Mouse (Mus musculus): ENCODE data around the gene Slc2a13.

Gene Slc2a13

DNA sequence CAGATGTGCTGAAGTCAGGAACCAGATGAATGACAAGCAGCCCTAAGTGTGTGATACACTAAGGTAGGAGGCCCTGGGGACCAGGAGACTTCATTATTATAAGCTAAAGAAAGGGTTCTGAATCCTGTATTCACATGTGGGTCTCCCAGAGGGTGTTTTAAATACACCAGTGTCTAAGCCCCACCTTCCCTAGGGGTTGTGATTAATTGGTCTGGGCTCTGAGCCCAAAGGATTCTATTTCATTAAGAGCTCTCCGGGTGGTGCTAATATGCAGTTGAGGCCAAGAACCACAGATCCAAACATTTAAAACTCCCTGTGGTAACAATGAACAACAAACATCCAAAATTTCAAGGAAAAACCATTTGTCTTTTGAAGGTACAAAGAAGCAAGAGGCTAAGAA is 70.4 kb downstream of the Slc2a13 start:
- no peak for DNase-seq (ENCODE audit: low read depth, low spot score)

DNA sequence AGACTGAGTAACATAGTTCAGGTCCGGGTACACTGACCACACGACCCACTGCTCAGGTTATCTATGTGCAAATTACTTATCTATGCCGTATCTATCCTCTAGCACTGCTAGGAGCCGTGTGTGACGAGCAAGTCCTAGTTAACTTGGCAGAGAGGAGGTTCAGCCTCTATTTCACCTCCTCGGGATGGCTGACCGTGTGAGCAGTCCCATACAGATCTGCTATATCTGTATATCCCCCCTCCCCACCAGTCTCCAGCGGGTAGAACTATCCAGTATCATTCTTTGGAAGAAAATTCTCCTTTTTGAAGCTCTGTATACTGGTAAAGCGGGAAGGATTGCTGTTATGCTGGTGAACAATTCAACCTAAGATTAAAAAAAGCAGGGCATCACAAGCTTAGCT is 70.8 kb downstream of the Slc2a13 start:
- no peak for DNase-seq (ENCODE audit: low read depth, low spot score)

DNA sequence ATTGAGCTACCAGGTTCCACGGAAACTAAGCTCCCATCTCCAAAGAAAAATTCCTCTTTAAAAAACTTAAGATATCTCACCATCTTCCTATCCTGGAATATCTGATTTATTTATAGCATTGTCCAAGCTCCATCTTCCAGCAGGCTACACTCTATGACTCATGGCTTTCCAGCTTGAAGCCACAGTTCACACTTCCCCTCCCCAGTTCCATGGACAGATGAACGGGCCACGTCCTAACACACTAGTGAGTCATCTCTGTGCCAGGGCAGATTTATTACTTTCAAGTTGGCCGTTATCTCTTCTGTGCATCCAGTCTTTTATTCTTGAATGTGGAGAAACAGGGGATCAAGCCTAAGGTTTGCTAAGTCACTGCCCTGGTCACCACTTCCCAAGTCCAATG is 78.0 kb downstream of the Slc2a13 start:
- no peak for DNase-seq (ENCODE audit: low read depth, low spot score)

DNA sequence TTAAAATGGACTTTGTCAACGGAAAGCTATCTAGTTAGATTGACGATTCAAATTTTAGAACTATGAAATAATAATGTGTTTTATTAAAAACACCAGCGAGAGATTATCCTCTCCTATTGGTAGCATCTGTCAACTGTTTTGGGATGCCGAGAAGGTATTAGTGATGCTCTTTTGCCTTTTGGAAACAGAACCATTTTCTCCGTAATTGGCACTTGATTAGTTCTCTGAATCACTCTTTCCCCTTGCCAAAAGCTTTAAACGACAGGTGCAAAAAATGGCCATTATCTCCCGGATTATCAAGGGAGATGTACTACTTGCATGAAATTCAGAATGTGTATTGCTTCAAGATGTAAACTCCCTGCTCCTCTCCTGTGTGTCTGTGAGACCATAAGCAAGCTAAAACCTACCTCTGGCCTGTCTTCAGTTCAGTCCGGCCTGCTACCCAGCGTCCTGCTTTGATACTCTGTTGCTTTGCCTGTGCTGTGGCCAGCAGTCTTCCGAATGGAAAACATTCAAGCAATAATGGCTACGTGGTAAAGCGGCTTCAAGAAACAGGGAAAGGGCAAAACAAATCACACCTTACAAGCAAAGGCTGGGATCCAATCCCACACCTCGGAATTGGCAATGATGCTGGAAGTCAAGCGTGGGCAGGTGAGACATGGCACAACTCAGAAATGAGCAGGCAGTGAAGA is 93.0 kb downstream of the Slc2a13 start:
- DNase-seq (ENCODE audit: low read depth, low spot score) = no peak

DNA sequence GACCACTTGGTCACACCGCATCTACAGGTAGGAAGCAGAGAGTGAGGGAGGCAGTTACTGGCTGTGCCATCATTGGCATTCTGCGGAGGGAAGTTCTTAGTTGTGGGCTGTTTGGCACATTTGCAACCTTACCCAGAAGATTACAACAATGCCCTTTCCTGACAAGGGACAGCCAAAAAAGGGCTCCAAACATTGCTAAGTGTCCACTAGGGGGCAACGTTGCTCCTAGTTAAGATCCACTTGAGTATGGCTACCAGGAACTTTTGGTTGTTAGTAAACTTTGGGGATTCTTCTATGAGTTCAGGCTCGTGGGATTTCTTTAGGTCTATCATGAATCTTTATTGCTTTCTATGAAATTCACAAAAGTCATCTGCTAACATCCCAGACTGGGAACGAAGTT is 95.3 kb downstream of the Slc2a13 start:
- DNase-seq (ENCODE audit: low read depth, low spot score) = no peak

DNA sequence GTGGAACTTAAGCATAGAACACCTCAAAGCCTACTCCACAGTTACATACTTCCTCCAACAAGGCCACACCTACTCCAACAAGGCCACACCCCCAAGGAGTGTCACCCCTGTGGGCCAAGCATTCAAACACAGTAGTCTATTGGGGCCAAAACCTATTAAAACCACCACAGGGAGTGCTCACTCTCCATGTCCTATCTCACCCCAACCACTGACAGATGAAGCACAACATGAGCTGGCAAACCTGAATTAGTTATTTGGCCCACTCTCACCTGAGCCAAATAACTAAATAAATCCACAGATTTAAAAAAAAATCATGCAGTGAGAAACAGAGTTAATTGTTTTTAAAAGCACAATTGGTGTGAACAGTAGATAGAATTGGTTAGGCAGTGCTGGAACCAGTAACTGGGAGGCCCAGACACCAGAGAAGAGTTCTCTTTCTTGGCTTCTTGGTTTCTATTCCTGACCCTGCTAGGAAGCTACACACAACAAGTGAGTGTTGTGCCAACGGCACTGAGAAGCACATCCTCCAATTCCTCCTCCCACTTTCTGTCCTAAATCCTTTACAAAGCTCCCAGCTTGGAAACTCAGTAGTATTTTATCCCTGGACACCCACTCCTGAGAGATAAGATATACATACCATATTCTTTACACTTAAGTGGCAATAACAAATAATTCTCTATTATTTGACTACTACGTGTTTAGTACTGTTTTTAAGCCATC is 99.2 kb downstream of the Slc2a13 start:
- DNase-seq (ENCODE audit: low read depth, low spot score) = no peak

DNA sequence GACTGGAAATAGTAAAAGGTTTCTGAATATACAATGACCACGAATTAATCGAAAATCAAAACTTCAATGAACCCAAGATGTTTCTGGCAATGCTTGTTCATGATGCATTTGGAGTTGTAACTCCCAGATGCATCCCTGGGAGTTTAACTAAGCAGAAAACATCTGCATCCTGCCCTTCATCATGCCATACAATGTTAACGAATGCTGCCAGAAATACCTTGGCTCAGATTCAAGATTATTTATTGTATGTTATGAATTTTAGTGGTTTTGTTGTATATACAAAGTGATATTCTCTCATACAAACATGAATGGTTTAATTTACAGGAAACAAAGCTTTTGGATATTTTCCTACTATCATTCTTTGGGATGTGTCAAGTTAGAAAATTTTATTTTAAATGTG is 107.7 kb downstream of the Slc2a13 start:
- DNase-seq (ENCODE audit: low read depth, low spot score) = no peak

DNA sequence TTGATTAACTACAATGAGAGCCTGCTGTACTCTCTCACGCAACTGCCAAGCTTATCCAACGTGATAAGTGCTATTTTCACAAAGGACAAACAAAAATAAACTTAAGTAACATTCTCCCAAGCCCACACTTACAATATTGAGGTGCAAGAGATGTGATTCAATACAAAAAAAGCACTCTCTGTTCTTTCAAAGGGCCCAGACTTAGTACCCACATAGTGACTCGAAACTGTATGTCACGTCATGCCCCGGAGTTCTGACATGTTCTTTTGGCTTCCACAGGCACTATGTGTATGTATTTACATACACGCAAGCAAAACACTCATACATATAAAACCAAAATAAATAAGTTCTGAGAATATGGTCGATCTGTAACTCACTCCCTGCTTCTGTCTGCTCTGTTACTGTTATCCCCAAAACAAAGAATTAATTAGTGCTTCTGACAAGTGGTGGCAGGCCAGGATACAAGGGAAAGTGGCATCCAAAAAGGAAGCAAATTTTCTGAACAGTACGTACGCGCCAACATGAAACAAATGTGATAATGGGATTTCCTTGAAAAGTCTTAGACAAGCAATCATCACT is 109.1 kb downstream of the Slc2a13 start:
- DNase-seq (ENCODE audit: low read depth, low spot score) = no peak

DNA sequence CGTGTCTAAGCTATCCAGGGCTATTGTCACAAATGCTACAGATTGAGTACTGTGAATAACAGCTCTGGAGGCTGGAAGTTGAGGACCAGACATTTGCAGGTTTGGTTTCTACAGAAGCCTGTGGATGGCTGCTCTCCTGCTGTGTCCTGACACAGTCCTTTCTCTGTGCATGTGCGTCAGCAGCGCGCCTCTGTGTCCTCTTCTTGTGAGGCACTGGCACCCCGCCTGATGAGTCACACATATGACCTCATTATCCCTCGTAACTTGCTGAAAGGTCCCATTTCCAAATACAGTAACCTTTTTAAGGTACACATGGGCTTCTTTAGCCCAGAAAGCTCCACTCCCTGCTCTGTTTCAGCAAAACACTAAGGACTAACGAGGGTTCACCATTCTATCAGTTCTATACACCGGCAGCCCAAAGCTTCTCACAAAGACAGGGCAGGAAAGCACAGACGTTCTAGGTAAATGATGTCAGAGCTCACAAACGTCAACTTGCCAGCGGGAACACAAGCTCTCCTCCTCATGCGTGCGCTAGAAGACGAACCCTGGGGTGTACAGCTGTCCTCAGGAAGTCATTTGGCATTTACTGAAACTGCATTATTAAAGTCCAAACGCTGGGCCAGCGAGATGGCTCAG is 109.9 kb downstream of the Slc2a13 start:
- no peak for DNase-seq (ENCODE audit: low read depth, low spot score)

DNA sequence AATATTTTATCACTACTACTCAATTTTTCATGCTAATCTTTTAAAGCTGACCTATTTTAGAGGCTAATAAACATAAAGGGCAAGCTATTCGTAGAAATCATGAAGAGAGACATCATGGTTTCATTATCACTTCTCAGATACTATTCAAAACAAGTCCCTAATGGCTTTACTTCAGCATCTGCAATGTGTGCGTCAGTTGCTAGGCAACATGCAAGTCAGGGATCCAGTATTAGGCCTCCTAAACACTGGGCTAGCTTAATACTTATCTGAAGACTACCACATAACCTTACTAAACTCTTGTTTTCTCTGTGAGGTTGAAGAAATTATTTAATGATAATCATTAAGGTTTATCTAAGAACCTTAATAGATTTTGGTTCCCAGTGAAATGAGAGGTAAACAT is 111.1 kb downstream of the Slc2a13 start:
- DNase-seq (ENCODE audit: low read depth, low spot score) = no peak

DNA sequence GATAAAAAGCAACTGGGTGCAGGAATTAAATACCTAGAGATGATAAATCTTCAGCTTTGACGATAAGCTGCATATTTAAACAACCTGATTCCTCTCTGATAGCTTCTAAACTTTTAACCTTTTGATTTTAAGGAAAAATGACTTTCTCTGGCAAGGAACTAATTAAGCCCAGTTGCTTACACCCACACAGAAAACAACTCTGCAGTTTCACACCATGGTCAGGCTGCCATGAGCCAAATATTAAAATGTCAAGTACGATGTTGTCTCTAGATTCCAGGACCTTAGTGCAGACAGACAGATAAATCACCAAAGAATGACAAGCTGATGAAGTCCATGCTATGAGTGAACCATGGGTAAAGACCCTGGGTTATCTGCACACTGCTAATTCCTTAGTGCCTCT is 115.9 kb downstream of the Slc2a13 start:
- DNase-seq (ENCODE audit: low read depth, low spot score) = no peak

DNA sequence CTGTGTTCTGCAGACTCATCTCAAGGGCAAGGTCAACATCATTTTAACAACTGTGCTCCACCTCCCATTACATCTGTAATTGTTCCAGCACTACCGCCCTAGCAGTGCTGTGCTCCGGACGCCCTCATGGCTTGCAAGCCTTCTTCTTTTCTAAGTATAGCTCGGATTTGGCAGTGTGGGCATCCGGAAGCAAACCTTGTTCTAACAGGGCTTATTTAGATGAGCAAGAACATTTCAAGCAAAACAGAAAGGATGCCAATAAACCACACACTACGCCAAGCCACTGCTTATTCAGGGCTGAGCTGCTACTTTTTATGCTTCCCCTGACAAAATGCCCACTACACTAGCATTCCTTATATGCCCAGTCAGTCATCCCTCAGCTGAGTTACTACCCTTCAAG is 127.7 kb downstream of the Slc2a13 start:
- DNase-seq (ENCODE audit: low read depth, low spot score) = no peak

DNA sequence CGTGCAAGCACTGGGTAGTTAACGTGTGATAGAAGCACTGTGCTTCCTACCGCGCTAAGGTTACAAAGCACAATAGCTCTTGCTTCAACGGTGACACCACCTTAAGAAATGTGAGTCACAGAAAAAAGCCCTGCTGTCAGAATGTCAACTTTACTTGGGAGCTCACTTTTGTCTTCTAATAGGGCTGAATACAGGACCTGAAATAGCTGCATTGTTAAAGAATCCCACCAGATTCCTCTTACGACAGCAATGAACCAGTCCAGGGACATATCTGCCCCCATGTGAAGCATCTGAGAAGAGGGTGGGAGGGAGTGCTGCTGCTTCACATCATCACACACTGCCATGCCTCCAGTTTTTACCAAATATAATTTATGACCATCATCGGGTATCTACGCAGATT is 129.6 kb downstream of the Slc2a13 start:
- no peak for DNase-seq (ENCODE audit: low read depth, low spot score)

DNA sequence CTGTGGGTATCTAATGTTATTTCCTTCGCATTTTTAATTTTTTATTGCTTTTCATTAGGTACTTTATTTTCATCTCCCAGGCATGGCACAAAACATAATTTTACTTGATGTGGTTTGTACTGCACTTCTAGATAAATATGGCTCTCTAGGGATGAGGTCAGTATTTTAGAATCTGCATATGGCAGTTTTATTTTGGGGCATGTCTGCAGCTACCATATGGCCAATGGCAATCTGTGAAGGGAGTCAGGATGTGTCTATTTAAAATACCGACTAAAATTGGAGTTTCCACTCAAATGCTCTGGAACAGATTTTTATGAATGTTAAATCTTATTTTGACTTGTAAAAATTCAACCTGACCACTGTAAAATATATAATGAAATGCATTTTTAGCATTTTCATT is 133.2 kb downstream of the Slc2a13 start:
- no peak for DNase-seq (ENCODE audit: low read depth, low spot score)

DNA sequence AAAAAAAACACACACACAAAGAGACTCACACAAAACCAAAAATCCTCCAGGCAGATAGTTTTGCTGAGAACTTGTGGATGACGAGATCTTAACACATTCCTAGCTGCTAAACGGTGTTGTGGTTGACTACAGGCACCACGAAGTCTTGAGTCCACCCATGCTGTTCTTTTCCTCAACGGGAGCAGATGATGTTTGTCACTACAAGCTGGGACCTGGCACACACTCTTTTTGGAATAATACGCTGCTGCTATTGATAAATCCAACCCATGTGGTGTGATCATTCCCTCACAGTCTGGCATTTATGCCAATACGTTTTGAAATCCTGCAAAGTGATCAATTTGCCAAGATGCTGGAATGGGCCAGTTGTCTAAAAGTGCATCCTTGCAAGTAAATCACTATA is 147.6 kb downstream of the Slc2a13 start:
- no peak for DNase-seq (ENCODE audit: low read depth, low spot score)

DNA sequence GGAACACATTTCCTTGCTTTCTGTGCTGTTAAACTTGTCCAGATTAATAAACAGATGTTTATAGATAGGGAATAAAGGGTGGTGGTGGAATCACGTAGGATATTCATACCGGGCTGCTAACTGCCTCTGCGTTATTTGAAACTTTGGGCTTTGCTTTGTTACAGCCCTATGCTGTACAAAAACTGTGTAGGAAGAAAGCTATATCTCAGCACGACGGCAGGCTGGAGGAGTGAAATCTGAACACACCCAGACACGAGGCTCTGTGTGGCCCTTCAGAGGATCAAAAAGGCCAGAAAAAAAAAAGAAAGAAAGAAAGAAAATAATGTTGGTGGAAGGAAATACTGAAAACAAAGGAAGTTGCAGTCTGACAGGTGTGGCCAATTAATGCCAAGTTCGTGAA is 166.1 kb downstream of the Slc2a13 start:
- DNase-seq (ENCODE audit: low read depth, low spot score) = no peak

DNA sequence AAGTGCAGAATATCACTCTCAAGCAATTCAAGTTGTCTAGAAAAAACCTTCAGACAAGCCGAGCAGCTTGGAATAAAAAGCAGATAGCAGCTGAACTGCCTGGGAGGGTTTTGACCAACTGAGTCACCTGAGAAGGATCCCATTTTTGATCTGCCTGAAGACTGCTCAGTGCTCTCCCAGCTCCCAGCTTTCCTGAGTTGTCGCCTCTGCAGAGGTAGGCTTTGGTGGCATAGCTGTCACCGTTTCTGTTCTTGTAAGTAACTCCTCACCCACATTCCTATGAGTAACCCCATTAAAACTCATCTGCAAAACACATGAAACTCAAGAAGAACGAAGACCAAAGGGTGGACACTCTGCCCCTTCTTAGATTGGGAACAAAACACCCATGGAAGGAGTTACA is 177.9 kb downstream of the Slc2a13 start:
- DNase-seq (ENCODE audit: low read depth, low spot score) = no peak

DNA sequence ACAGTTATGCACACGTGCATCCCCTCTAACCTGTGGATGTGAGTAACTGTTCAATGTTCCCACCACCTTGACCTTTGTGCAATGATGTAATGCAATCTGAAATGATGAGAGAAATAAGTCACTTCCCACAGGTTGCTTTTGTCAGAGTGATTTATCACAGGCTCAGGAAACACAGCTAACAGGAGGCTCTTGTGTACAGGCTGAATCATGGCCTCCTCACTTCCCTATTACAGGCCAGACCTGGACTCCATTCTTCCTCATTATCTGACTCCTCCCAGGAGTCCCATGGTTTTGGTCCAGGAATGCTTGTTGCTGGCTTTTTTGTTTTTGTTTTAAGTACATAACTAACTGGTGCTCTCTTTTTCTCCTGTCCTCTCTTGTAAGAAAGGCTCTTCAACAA is 189.4 kb downstream of the Slc2a13 start:
- no peak for DNase-seq (ENCODE audit: low read depth, low spot score)

DNA sequence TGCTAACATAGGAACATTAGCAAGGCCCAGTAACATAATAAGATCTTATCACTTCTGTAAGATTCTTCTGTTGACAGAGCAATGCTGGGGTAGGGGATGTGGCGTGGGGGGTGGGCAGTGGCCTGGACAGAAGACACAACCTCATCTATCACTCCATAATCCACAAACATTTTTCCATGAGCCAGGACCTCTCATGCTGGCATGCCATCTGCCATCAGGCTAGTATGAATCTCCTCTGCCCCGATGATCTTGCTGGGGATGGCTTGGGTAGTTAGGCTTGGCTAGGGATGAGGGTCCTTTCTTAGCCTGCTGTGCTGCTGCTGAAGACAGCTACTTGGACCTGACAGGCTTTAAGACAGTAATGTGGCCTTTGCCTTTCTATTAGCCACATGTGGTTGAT is 190.5 kb downstream of the Slc2a13 start:
- no peak for DNase-seq (ENCODE audit: low read depth, low spot score)

DNA sequence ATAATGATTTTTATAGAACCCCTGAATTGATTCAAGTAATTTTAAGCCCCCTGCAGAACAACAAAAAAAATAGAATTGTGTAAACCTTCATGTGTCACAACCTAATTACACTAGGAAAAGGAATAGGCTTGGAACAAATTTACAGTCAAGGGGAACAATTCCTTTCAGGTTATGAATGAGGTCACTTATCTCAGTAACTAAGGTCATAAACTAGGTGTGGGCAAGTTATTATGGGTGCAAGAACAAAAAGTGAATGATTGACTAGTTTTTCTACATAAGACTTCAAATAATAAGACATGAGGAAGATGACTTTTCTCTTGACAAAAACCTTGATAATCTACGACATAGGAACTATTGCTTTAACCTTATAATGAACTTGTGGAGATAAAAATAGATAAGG is 191.2 kb downstream of the Slc2a13 start:
- no peak for DNase-seq (ENCODE audit: low read depth, low spot score)

DNA sequence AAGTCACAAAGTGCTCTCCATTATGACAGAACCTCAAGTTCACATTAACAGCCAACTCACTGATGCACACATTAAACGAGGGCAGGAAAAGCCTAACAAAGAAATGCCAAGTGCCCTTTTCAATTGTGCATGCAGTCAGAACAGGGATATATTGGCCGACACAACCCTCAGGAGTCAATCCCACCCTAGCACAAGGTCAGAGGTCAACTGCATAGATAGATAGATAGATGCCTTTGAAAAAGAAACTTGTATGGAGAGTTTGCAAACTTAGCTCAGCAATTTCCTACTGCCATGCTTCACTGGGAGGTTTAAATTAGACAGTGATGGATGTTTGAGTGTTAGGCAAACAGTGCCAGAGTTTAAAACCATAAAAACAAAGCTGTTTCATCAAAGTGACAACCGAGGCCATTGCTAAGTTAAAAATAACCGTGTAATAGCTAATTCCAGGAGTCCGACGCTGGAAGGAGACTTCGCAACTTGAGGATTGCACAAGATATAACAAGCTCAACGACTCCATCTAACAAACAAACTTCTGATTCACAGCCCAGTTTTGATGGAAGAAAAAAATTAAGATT is 194.2 kb downstream of the Slc2a13 start:
- no peak for DNase-seq (ENCODE audit: low read depth, low spot score)

DNA sequence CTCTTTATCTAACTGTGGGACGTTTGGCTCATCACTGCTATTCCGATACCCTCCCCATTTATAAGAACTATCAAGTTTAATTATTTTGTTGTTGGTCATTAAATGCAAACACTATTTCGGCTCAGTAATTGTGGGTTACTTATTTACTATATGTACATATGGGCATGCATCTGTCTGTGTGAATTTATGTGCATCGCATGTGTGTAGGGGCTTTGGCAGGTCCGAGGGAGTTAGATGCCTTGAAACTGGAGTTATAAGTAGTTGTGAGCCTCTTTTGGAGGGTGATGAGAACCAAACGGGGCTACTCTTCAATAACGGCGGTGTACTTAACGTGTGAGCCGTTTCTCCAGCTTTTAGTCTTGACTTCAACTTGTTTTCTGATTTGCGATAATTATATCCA is 195.5 kb downstream of the Slc2a13 start:
- DNase-seq (ENCODE audit: low read depth, low spot score) = no peak
